Mouse (Mus musculus) layer of hippocampus, postnatal 10 days (tissue): ENCODE measurements at regions not wholly inside any gene's neighbourhood (a gene's known extent, or its start where the extent isn't known, plus 50 kb on each side); places are given as distances from the start of the nearest gene placed in this dataset.
A peak's percentile ranks its signal among the peaks of the same experiment; 100 is the strongest.

Experiments used
- DNase-seq, 2 experiments: peaks; one replicate each; pipeline ENCODE4 v3.0.0; 2021; ENCODE audit warnings: low spot score in 2 of 2

DNA sequence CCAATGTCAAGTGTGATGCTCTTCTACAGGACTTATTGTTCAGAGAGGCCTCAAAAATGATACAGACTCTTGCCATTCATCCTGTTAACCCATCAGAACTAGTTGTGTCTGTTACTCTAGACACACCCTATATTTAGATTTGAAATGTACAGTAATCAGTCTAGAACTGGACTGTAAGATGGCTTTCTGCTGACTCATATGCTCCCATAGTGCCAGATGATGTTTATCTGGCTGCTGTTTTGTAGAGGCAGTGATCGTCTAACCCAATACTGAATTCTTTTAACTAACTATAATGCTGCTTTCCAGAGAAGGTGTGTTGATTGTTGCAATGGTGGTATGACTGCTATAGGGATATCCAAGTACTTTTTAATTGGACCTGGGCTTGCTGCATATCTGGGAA is 185.9 kb upstream of the Npsr1 start:
- DNase-seq = no peak

GRCm38 (mm10) chr9:23917345-23917744 is 180.5 kb upstream of the Npsr1 start:
- no peak for DNase-seq

- peak in 1 of 2 experiments; percentile 12 for DNase-seq
Observed at GRCm38 (mm10) chr9:23919191-23919904, 178.4 kb upstream of the Npsr1 start.

DNA sequence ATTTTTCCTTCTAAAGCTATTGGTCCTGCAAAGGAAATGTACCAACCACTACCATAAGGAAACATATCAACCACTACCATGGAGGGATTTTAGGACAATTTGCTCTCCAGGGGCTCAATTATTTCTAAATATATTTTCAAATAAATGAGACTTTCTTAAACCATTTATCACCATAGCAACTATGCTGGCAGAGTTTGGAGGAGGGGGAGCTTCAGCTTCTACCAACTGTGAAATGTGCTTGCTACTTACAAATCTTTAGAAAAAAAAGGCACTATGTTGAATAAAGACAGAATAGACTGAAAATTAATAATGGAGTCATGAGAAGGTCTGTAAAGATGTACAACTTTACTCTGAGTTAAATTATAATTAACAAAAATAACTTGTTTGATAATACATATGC is 165.6 kb upstream of the Npsr1 start:
- DNase-seq = no peak

GRCm38 (mm10) chr9:23934282-23934681 is 163.5 kb upstream of the Npsr1 start:
- no peak for DNase-seq

DNA sequence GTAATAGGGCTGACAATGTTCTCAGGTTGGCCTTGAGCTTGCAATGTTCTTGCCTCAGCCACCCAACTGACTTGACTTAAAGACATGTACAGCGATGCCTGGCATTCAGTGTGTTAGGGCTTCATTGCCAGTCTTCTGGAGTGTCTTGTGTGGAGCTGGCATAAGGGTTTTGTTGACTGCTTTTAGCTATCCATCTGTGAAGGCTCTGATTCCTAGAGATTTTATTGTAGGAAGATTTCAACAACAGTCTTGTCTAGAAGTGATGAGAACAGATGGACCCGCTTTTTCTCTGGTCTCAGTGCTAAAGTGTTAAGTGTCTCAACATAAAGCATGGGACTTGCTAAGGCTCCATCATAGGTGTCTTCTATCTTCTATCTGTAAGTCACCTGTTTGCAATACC is 145.3 kb upstream of the Npsr1 start:
- no peak for DNase-seq

DNA sequence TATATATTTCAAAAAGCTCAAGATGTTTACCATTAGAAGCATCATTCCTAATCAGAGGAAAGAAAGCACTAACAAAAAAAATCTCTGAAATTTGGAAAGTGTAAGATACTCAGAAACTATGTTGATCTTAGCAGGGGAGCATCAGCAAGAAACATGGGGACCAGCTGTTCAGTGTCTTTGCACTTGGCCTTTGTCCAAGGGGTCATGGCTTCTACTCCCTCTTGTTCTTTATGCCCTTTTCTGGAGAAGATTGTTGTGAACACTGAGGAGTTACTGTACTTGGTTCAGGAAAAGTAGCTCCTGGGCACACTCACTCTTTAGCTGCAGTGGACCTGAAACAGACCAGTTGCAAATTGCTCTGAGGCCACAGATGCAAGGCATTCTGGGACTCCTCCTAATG is 141.2 kb upstream of the Npsr1 start:
- no peak for DNase-seq

- no peak for DNase-seq
Observed at GRCm38 (mm10) chr9:23969736-23970135, 128.1 kb upstream of the Npsr1 start.

DNA sequence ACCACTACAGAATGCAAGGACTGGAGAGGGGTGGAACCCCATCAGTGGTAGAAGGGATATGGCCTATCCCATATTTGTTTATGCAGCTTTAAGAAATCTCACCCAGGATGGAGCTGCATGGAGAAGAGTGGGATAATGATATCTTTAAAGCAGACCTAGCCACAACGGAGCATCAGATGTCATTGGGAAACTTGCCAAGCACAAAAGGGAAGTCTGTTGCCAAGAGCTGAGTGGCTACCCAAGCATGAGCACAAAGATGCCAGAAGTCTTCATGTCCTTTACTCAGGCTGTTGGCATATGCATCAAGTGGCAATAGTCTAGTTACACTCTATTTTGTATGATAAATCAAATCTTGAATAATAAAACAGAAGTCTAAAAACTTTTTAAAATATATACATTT is 124.6 kb upstream of the Npsr1 start:
- no peak for DNase-seq

DNA sequence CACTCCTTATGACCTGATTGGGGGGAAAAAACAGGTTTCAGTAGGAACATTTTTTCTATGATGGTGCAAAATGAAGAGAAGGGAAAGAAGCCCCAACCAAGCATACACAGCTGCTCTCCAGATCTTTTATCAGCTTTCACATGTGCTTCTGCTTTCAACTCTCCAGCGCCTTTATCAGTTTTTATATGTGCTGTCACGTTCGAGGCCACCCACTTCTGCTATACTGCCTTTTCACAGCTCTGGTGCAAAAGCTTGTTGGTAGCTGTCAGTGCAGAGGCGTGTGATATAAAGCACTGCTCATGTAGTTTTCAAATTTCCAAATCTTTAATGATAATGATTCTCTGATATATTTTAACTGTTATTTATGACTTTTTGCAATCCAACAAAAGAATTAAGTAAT is 120.2 kb upstream of the Npsr1 start:
- DNase-seq = no peak

DNA sequence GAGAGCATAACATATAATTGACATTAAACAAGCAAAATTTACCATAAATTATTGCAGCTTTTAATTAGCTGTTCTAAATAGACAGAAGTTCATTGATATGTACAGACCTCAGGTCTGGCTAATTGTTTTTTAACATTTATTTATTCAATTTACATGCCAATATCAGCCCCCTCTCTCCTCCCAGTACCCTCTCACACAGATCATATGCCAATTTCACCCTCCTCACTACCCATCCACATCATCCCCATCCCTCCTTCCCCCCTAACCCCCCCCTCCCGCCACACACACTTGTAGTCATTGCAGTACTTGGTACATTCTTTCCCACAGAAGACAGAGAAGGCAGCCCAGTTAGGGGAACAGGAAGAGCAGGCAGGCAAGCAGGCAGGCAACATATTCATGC is 91.4 kb upstream of the Npsr1 start:
- no peak for DNase-seq

GRCm38 (mm10) chr9:24038274-24038673 is 59.5 kb upstream of the Npsr1 start:
- DNase-seq = no peak
